Mouse (Mus musculus) thymus, adult 18-20 months (tissue): ENCODE measurements at regions not wholly inside any gene's neighbourhood (a gene's known extent, or its start where the extent isn't known, plus 50 kb on each side); places are given as distances from the start of the nearest gene placed in this dataset.
"Not testable (repeated sequence)": the region's sequence is repeated elsewhere in the genome, so short reads cannot be mapped to it uniquely, and the experiment has no call there.

Experiments used
- DNase-seq, 2 experiments: peaks; one replicate each; pipeline ENCODE4 v3.0.0; 2022; ENCODE audit warnings: mixed read lengths in 2 of 2

- no peak for DNase-seq
Observed at GRCm38 (mm10) chr2:100918122-100918521, 706.4 kb upstream of the Rag2 start.

GRCm38 (mm10) chr2:100919537-100920212 is 704.8 kb upstream of the Rag2 start:
- no peak for DNase-seq

GRCm38 (mm10) chr2:100948632-100949031 is 675.9 kb upstream of the Rag2 start:
- not testable (repeated sequence) for DNase-seq

GRCm38 (mm10) chr2:100959412-100959811 is 665.1 kb upstream of the Rag2 start:
- no peak for DNase-seq

- no peak for DNase-seq
Observed at GRCm38 (mm10) chr2:100964584-100964983, 659.9 kb upstream of the Rag2 start.

- DNase-seq: no peak
Observed at GRCm38 (mm10) chr2:100977202-100977601, 647.3 kb upstream of the Rag2 start.

- no peak for DNase-seq
Observed at GRCm38 (mm10) chr2:100982362-100982761, 642.2 kb upstream of the Rag2 start.

GRCm38 (mm10) chr2:101015353-101015752 is 609.2 kb upstream of the Rag2 start:
- no peak for DNase-seq

- no peak for DNase-seq
Observed at GRCm38 (mm10) chr2:101019384-101019783, 605.1 kb upstream of the Rag2 start.

- no peak for DNase-seq
Observed at GRCm38 (mm10) chr2:101021515-101021914, 603.0 kb upstream of the Rag2 start.

- no peak for DNase-seq
Observed at GRCm38 (mm10) chr2:101043050-101043449, 581.5 kb upstream of the Rag2 start.

- no peak for DNase-seq
Observed at GRCm38 (mm10) chr2:101062939-101063338, 561.6 kb upstream of the Rag2 start.

GRCm38 (mm10) chr2:101074990-101075389 is 549.5 kb upstream of the Rag2 start:
- no peak for DNase-seq

- DNase-seq: no peak
Observed at GRCm38 (mm10) chr2:101080231-101080630, 544.3 kb upstream of the Rag2 start.

GRCm38 (mm10) chr2:101083813-101084212 is 540.7 kb upstream of the Rag2 start:
- no peak for DNase-seq

- no peak for DNase-seq
Observed at GRCm38 (mm10) chr2:101084648-101085047, 539.9 kb upstream of the Rag2 start.

GRCm38 (mm10) chr2:101107183-101107872 is 517.2 kb upstream of the Rag2 start:
- no peak for DNase-seq

- no peak for DNase-seq
Observed at GRCm38 (mm10) chr2:101136867-101137266, 487.7 kb upstream of the Rag2 start.

- DNase-seq: no peak
Observed at GRCm38 (mm10) chr2:101139931-101140330, 484.6 kb upstream of the Rag2 start.

GRCm38 (mm10) chr2:101156755-101157271 is 467.7 kb upstream of the Rag2 start:
- DNase-seq: no peak

- no peak for DNase-seq
Observed at GRCm38 (mm10) chr2:101159276-101159675, 465.2 kb upstream of the Rag2 start.

- no peak for DNase-seq
Observed at GRCm38 (mm10) chr2:101165942-101166341, 458.6 kb upstream of the Rag2 start.

- no peak for DNase-seq
Observed at GRCm38 (mm10) chr2:101172806-101173205, 451.7 kb upstream of the Rag2 start.

- DNase-seq: no peak
Observed at GRCm38 (mm10) chr2:101175124-101175523, 449.4 kb upstream of the Rag2 start.
